Mouse (Mus musculus) cortical plate, adult 2 months (tissue): ENCODE measurements around the gene Lyzl6. TPM values are rescaled to one million over a fixed set of nuclear protein-coding genes. Genes with fewer than 3 reads are reported as not detected.
A peak's percentile ranks its signal among the peaks of the same experiment; 100 is the strongest.

Experiments
- H3K27ac ChIP-seq: fragments of 200-500 bp; 2 replicates; pipeline ENCODE4 v1.5.1; 2012; ENCODE audit warnings: low read length, control low read depth, inconsistent platforms; ENCODE audit not compliant: insufficient read depth
- H3K4me1 ChIP-seq: fragments of 200-500 bp; 2 replicates; pipeline ENCODE4 v1.6.1; 2011; ENCODE audit warnings: low read length; ENCODE audit not compliant: control insufficient read depth, insufficient read depth
- H3K4me3 ChIP-seq: fragments of 200-500 bp; 2 replicates; pipeline ENCODE4 v1.5.1; 2011; ENCODE audit warnings: mild to moderate bottlenecking, low read length, control low read depth; ENCODE audit not compliant: insufficient read depth
- CTCF ChIP-seq: fragments of 200-500 bp; IDR thresholded peaks from 2 replicates; pipeline ENCODE4 v1.5.1; 2011; ENCODE audit warnings: mild to moderate bottlenecking, control low read depth, low read length; ENCODE audit not compliant: insufficient read depth; ENCODE audit errors: extremely low read depth
- POLR2A ChIP-seq: fragments of 200-500 bp; IDR thresholded peaks from 2 replicates; pipeline ENCODE4 v1.6.1; 2011; ENCODE audit warnings: mild to moderate bottlenecking, low read length, control low read depth; ENCODE audit not compliant: insufficient read depth; ENCODE audit errors: extremely low read depth
- polyA plus RNA-seq: library from polyadenylated mRNA; depleted of rRNA; stranded (reverse); fragments of >200 nt; gene quantifications from 2 replicates; pipeline ENCODE4 v1.2.3, GENCODE M21; 2012

Gene Lyzl6
- polyA plus RNA-seq, 1 experiment = not detected

DNA sequence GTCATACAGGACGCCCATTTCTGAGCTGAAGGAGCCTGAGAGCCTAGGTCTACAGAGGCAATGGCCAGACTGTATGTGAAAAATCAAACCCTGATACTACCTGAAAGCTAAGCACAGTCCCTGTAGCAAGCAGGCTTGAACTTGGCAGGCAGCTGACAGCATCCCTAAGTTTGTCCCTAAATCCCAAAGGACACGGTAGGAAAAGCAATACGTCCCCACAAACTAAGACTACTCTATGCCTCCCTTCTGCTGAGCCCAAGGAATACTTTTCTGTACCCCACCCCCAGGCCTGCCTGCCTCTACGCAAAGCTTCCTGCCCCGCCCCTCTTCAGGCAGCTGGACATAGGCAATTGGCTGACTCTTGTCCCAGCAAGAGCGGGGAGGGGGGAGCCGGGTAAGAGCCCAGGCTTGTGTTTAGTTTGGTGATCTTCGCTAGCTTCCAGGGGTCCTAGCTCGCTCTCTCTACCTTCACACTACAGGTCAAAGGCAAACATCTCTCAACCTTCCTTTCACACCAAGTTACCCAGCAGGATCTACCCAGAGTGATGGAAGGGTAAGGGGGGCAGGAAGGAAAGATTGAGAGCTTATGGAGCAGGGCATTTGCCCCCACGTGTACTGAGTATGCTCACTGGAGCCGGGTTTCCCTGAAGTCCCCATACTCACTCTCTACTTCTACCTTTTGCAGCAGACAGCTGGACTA lies 9.4 kb upstream of the Lyzl6 start:
- Histone ChIP-seq H3K27ac (no peak overlapping the region; the same call in 1 of the 2 replicates), H3K4me3 (no peak overlapping the region), H3K4me1 (peaks cover 9% of the 10 kb centered on the region)
- TF ChIP-seq CTCF (no peak), POLR2A (no peak)

DNA sequence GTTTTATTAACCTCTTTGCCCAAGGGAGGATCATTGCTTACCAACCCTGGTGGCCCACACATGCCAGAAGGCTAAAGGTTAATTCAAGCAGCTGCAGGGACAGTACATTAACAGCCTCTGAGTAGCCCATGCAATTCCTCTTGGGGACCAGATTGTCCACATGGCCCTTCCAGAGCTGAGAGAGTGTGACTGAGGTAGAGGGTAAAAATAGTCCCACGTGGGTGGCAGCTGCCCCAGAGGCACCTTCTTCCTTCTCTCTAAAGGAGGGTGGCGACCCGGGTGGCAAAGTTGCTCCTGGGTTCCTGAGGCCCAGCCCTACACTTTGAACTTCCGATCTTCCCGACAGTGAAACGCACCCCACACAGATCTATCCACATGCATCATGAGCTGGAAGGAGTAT lies 7.6 kb upstream of the Lyzl6 start:
- TF ChIP-seq CTCF = no peak
- no peak for TF ChIP-seq POLR2A
- Histone ChIP-seq H3K4me3 (no peak overlapping the region), H3K27ac (no peak overlapping the region), H3K4me1 (peaks cover 3% of the 10 kb centered on the region; the same call in 1 of the 2 replicates)

DNA sequence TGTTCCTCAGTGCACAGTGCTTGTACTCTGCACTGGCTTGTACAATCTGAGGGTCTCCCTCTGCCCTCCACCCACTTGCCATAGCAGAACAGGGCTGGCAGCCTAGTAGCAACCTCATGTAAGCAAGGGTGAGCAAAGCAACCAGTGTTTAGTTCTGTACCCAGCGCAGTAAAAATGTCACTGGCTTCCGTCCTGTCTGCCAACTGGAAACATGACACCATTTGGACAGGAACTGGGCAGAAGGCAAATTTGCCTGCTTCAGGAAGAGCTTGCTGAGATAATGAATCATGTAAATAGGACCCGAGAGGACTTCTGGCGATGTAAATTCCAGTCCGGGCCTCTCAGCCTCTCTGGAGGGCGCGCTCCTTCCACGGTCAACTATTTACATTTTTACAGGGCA lies 7.0 kb upstream of the Lyzl6 start:
- TF ChIP-seq POLR2A (no peak), CTCF (no peak)
- no peak overlapping the region for H3K27ac ChIP-seq
- peaks cover 3% of the 10 kb centered on the region; the same call in 1 of the 2 replicates for H3K4me1 ChIP-seq
- H3K4me3 ChIP-seq = no peak overlapping the region

DNA sequence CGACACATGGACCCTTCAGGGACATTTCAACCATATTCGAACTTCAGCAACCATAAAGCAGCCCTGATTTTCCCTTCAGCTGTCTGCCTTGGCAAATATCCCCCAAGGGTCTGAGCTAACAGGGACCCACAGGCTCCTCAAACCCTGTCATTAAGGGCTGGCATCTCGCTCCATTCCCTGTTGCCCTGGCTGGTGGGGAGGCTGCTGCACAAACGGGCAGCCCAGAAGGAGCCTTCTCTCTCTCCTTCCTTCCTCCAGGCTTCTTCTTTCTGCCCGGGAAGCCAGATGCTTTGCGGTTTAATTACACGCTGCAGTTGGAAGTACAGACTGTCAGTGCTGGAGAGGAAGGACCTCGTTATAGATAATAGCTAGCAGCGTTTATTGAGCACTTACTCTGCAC lies 4.5 kb upstream of the Lyzl6 start:
- H3K4me3 ChIP-seq = no peak overlapping the region
- peaks cover under 1% of the 10 kb centered on the region; the same call in 1 of the 2 replicates for H3K4me1 ChIP-seq
- TF ChIP-seq CTCF (no peak), POLR2A (no peak)
- no peak overlapping the region for H3K27ac ChIP-seq

DNA sequence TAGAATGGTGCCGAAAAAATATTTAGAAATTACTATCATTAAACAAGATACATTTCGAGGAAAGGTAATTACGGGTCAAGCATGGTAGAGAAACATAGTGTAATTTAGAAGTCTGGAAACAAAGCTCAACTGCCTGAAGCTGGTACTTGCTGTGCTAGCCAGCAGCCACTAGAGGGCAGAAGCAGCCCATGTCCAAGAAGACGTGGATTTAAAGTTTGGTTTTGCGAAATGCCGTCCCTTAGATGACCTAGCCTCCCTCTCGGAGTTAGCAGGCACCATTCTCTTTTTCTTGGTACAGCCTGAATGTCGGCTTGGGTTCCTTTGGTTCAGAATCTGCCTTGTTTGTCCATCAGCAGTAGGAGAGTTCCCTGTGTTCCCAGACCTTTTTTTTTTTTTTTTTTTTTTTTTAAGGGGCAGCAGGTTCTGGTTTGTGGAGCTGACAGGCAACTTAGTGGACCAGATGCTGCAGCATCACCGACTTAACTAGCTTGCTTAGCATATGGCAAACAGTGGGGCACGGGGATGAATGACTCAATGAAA lies 787 bp upstream of the Lyzl6 start:
- no peak overlapping the region for H3K4me3 ChIP-seq
- H3K27ac ChIP-seq = no peak overlapping the region
- TF ChIP-seq CTCF (peak; percentile 98), POLR2A (no peak)
- H3K4me1 ChIP-seq = no peaks in the 10 kb centered on the region

DNA sequence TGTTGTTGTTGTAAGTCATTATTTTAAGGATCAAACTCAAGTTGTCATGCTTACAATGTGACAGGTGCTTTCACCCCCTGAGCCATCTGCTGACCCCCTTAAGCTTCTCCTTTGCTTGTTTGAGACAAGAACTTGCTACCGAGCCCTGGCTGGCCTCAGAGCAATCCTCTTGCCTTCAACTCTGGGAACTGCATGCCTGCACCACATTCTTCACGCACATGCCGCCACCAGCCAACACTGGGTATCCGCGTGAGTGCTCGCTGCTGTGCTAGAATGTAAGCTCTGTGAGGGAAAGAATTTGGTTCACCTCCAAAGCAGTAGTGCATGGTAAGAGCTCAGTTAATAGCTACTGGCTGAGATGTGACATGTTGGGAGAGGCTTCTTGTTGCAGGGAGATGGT lies 2.4 kb downstream of the Lyzl6 start:
- H3K4me1 ChIP-seq = no peaks in the 10 kb centered on the region
- H3K27ac ChIP-seq = no peak overlapping the region
- no peak overlapping the region for H3K4me3 ChIP-seq
- TF ChIP-seq CTCF (no peak), POLR2A (no peak)

DNA sequence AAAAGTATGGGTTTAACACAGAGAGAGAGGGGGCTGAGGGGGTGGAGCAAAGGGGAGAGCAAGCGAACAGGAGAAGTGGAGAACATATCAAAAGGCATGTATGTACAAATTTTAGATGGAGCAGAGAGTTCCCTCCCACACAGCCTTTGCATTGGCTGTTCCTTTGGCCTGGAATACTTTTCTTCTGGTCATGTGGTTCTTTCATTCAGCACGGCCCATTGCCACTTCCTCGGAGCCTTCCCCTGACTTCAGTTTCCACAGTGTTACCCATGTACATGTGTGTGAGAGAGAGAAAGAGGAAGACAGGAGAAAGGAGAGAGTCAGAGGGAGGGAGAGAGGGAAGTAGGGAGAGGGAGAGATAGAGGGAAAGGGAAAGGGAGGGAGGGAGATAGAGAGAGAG lies 3.2 kb downstream of the Lyzl6 start:
- Histone ChIP-seq H3K27ac (no peak overlapping the region), H3K4me1 (no peaks in the 10 kb centered on the region), H3K4me3 (no peak overlapping the region)
- TF ChIP-seq POLR2A (no peak), CTCF (no peak)

DNA sequence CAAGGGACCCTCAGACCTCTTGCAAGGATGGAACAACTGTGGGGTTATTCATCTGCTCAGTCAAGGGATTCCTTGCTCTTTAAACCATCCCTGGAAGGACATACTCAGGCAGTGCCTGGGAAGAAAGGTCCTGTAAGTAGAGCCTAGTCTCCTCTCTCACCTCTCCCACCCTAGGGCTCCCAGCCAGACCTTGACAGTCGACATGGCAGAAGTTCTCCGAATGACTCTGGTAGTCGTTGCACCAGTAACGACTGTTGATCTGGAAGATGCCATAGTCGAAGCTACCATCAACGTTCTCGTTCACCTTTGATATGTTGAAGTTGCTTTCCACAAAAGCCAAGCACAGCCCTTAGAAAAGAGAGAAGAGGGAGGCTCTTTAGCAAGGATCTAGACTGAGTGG lies 3.9 kb downstream of the Lyzl6 start:
- no peak for TF ChIP-seq CTCF
- no peak for TF ChIP-seq POLR2A
- no peak overlapping the region for H3K27ac ChIP-seq

DNA sequence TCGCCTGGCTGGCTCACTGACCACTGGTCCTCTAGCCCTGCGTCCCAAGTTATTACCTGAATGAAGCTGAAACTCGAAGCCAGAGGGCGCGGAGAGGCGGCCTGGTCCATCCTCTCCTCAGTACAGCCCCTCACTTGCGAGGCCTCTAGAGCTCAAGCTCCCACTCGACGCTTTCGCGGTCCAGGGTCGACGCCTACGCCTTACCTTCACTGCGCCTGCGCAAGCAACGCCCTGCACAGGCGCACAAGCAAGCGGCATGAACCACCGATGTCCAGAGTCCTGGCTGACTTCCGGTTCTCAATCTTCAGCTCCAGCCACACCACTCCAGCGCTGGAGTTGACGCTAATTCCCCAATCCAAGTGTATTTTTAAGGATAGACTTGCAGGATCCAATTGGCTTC lies 11.2 kb downstream of the Lyzl6 start:
- no peak overlapping the region for H3K27ac ChIP-seq
- TF ChIP-seq CTCF = no peak
- no peak for TF ChIP-seq POLR2A

More for the DNA sequence above, 3.9 kb downstream of the Lyzl6 start:
- H3K4me1 ChIP-seq = no peaks in the 10 kb centered on the region
- H3K4me3 ChIP-seq = no peak overlapping the region

DNA sequence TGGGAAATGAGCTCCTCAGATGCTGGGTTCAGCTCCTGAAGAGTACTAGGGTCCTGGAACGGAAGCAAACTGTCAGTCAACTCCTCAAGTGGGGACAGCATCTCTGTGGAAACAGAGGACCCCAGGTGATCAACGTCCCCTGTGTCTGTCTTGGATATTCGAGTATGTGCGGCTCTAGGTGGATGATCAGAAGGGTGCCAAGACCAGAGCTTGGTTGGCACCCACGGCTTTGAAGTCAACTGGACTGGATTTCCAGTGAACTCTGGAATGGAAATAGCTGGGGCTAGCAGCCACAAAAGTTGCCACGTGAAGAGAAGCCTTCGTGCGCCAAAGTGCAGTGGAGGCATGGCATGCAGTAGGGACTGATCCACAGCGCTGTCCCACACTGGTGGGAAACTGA lies 17.6 kb downstream of the Lyzl6 start, which contains the start of gene Gm884:
Gene Gm884, minus strand, starts transcription at position 101 of the 400 bp plus-strand sequence.
- Histone ChIP-seq H3K27ac (no peak within 1 kb of the TSS), H3K4me1 (no peaks in the 10 kb centered on the region), H3K4me3 (no peak within 1 kb of the TSS)
- no peak for TF ChIP-seq CTCF
- no peak for TF ChIP-seq POLR2A

More for the DNA sequence above, 11.2 kb downstream of the Lyzl6 start:
- Histone ChIP-seq H3K4me1 (no peaks in the 10 kb centered on the region), H3K4me3 (no peak overlapping the region)
